Mouse (Mus musculus) megakaryocyte, embryonic 14.5 days (primary cell): ENCODE results near the gene Etv4. TPM values are rescaled to one million over a fixed set of nuclear protein-coding genes. Genes with fewer than 3 reads are reported as not detected.

Experiments used
- H3K27me3 ChIP-seq: replicated peaks from 2 replicates; pipeline ENCODE3; 2012; ENCODE audit warnings: inconsistent platforms
- H3K36me3 ChIP-seq: replicated peaks from 2 replicates; pipeline ENCODE3; 2012; ENCODE audit warnings: low read length, inconsistent platforms, mixed read lengths
- H3K4me1 ChIP-seq: 2 replicates; pipeline ENCODE4 v1.6.1; 2012; ENCODE audit warnings: inconsistent platforms
- H3K4me3 ChIP-seq: replicated peaks from 2 replicates; pipeline ENCODE3; 2012; ENCODE audit warnings: moderate library complexity, mild to moderate bottlenecking, inconsistent platforms
- H3K9me3 ChIP-seq: 2 replicates; pipeline ENCODE4 v1.6.1; 2012; ENCODE audit warnings: inconsistent platforms
- FLI1 ChIP-seq: IDR thresholded peaks from 2 replicates; pipeline ENCODE4 v1.6.1; 2012; ENCODE audit warnings: low read length, inconsistent platforms, mixed read lengths
- GATA1 ChIP-seq: IDR thresholded peaks from 3 replicates; pipeline ENCODE4 v1.6.1; 2012; ENCODE audit warnings: mixed read lengths, low read length, inconsistent platforms, borderline replicate concordance
- polyA plus RNA-seq: library from polyadenylated mRNA; stranded (reverse); fragments of >175 nt; gene quantifications from 2 replicates; pipeline ENCODE4 v1.2.3, GENCODE M21; 2012; ENCODE audit warnings: low replicate concordance; ENCODE audit not compliant: insufficient read depth

The Etv4 gene
- polyA plus RNA-seq, 1 experiment: 12.0 TPM

GRCm38 (mm10) chr11:101814375-101815102 is 29.4 kb upstream of the Etv4 start:
- H3K9me3 ChIP-seq: peaks cover 8% of the 10 kb centered on the region
- peak overlapping the region; percentile 35 for H3K4me3 ChIP-seq
- H3K4me1 ChIP-seq: peaks cover 14% of the 10 kb centered on the region
- no peaks in the 10 kb centered on the region for H3K36me3 ChIP-seq
- H3K27me3 ChIP-seq: peaks cover 68% of the 10 kb centered on the region
- TF ChIP-seq GATA1: no peak

GRCm38 (mm10) chr11:101813259-101813658 is 28.1 kb upstream of the Etv4 start:
- H3K27me3 ChIP-seq: peaks cover 77% of the 10 kb centered on the region
- H3K4me1 ChIP-seq: peaks cover 14% of the 10 kb centered on the region
- peaks cover 5% of the 10 kb centered on the region for H3K9me3 ChIP-seq
- TF ChIP-seq FLI1 (no peak), GATA1 (no peak)
- H3K36me3 ChIP-seq: no peaks in the 10 kb centered on the region
- peak overlapping the region; percentile 82 for H3K4me3 ChIP-seq

- H3K4me3 ChIP-seq: no peak overlapping the region
- H3K4me1 ChIP-seq: peaks cover 5% of the 10 kb centered on the region
- H3K27me3 ChIP-seq: peaks cover 78% of the 10 kb centered on the region
- TF ChIP-seq GATA1: no peak
- no peak for TF ChIP-seq FLI1
- peaks cover 5% of the 10 kb centered on the region for H3K9me3 ChIP-seq
- no peaks in the 10 kb centered on the region for H3K36me3 ChIP-seq
Observed at GRCm38 (mm10) chr11:101809060-101809828, 24.1 kb upstream of the Etv4 start.

GRCm38 (mm10) chr11:101807266-101807665 is 22.1 kb upstream of the Etv4 start:
- Histone ChIP-seq H3K9me3 (peaks cover 8% of the 10 kb centered on the region), H3K36me3 (no peaks in the 10 kb centered on the region), H3K4me1 (no peaks in the 10 kb centered on the region), H3K4me3 (no peak overlapping the region), H3K27me3 (peaks cover 75% of the 10 kb centered on the region)
- TF ChIP-seq FLI1: no peak
- no peak for TF ChIP-seq GATA1

- Histone ChIP-seq H3K27me3 (peaks cover 79% of the 10 kb centered on the region), H3K4me1 (no peaks in the 10 kb centered on the region), H3K36me3 (no peaks in the 10 kb centered on the region), H3K9me3 (peaks cover 8% of the 10 kb centered on the region), H3K4me3 (no peak overlapping the region)
- no peak for TF ChIP-seq GATA1
- no peak for TF ChIP-seq FLI1
Observed at GRCm38 (mm10) chr11:101806741-101807140, 21.6 kb upstream of the Etv4 start.

GRCm38 (mm10) chr11:101805113-101805704 is 20.0 kb upstream of the Etv4 start:
- H3K4me3 ChIP-seq: no peak overlapping the region
- peaks cover 71% of the 10 kb centered on the region for H3K27me3 ChIP-seq
- H3K36me3 ChIP-seq: no peaks in the 10 kb centered on the region
- 0 out of 2 replicates have a peak, but pooled peaks cover 4% of the 10 kb centered on the region for H3K9me3 ChIP-seq
- TF ChIP-seq FLI1 (no peak), GATA1 (no peak)
- H3K4me1 ChIP-seq: no peaks in the 10 kb centered on the region

GRCm38 (mm10) chr11:101801386-101801785 is 16.2 kb upstream of the Etv4 start:
- Histone ChIP-seq H3K27me3 (peaks cover 54% of the 10 kb centered on the region), H3K36me3 (no peaks in the 10 kb centered on the region), H3K9me3 (0 out of 2 replicates have a peak, but pooled peaks cover 4% of the 10 kb centered on the region), H3K4me3 (no peak overlapping the region), H3K4me1 (no peaks in the 10 kb centered on the region)
- TF ChIP-seq GATA1 (no peak), FLI1 (no peak)

GRCm38 (mm10) chr11:101798083-101798482 is 12.9 kb upstream of the Etv4 start:
- Histone ChIP-seq H3K36me3 (no peaks in the 10 kb centered on the region), H3K27me3 (peaks cover 46% of the 10 kb centered on the region), H3K4me1 (no peaks in the 10 kb centered on the region), H3K4me3 (no peak overlapping the region), H3K9me3 (peaks cover 10% of the 10 kb centered on the region)
- TF ChIP-seq FLI1 (no peak), GATA1 (no peak)

- peaks cover 10% of the 10 kb centered on the region for H3K9me3 ChIP-seq
- H3K4me1 ChIP-seq: no peaks in the 10 kb centered on the region
- TF ChIP-seq FLI1: no peak
- TF ChIP-seq GATA1: no peak
- no peaks in the 10 kb centered on the region for H3K36me3 ChIP-seq
- H3K27me3 ChIP-seq: peaks cover 41% of the 10 kb centered on the region
- no peak overlapping the region for H3K4me3 ChIP-seq
Observed at GRCm38 (mm10) chr11:101797355-101797754, 12.2 kb upstream of the Etv4 start.
